Mouse (Mus musculus): ENCODE data around the gene Tff1. TPM values are rescaled to one million over a fixed set of nuclear protein-coding genes. Genes with fewer than 3 reads are reported as not detected.

The Tff1 gene
- polyA plus RNA-seq, 1 experiment, result 0.31 TPM

GRCm38 (mm10) chr17:31196283-31196682 lies 31.2 kb upstream of the Tff1 start:
- DNase-seq, result no peak
- Histone ChIP-seq H3K4me1 (ENCODE audit: control insufficient read depth, insufficient read depth, low read length) (no peaks in the 10 kb centered on the region), H3K36me3 (ENCODE audit: control insufficient read depth, insufficient read depth, low read length) (no peaks in the 10 kb centered on the region), H3K27ac (ENCODE audit: insufficient read depth, low read depth, low read length) (no peak overlapping the region), H3K27me3 (replicated peaks; ENCODE audit: control insufficient read depth, insufficient read depth, low read length) (no peaks in the 10 kb centered on the region), H3K4me3 (ENCODE audit: insufficient read depth, low read depth, low read length) (no peak overlapping the region)
- TF ChIP-seq POLR2A (IDR thresholded peaks at IDR 0.05; ENCODE audit: low read depth, low read length) (no peak), CTCF (conservative IDR thresholded peaks at IDR 0.05; ENCODE audit: insufficient read depth, insufficient read length, low read depth, low read length) (no peak)
- WGBS, result 80% methylated on average over 7 of the region's 7 CpGs

DNA sequence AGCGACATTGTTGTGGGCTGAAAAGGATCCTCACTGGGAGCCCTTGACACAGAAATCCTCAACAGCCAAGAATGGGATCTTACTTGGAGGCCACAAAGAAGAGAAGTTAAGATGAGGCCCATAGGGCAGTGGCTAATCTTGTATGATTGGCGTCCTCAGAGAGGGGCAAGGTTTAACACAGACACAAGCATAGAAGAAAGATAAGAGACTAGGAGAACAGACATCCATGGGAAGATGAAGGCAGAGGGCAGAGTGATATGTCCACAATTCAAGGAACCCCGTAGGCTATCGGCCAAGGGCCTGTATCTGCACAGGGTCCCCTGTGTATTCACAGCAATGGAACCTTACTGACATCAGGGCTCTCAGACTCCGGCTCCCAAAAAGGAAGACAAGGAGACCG lies 30.1 kb upstream of the Tff1 start:
- no peaks in the 10 kb centered on the region for H3K36me3 ChIP-seq (ENCODE audit: control insufficient read depth, insufficient read depth, low read length)
- 85% methylated on average over 6 of the region's 6 CpGs for WGBS
- no peaks in the 10 kb centered on the region for H3K4me1 ChIP-seq (ENCODE audit: control insufficient read depth, insufficient read depth, low read length)
- DNase-seq, result no peak
- H3K4me3 ChIP-seq (ENCODE audit: insufficient read depth, low read depth, low read length), result no peak overlapping the region
- no peak for TF ChIP-seq POLR2A (IDR thresholded peaks at IDR 0.05; ENCODE audit: low read depth, low read length)
- TF ChIP-seq CTCF (conservative IDR thresholded peaks at IDR 0.05; ENCODE audit: insufficient read depth, insufficient read length, low read depth, low read length), result no peak
- H3K27ac ChIP-seq (ENCODE audit: insufficient read depth, low read depth, low read length), result no peak overlapping the region
- no peaks in the 10 kb centered on the region for H3K27me3 ChIP-seq (replicated peaks; ENCODE audit: control insufficient read depth, insufficient read depth, low read length)

DNA sequence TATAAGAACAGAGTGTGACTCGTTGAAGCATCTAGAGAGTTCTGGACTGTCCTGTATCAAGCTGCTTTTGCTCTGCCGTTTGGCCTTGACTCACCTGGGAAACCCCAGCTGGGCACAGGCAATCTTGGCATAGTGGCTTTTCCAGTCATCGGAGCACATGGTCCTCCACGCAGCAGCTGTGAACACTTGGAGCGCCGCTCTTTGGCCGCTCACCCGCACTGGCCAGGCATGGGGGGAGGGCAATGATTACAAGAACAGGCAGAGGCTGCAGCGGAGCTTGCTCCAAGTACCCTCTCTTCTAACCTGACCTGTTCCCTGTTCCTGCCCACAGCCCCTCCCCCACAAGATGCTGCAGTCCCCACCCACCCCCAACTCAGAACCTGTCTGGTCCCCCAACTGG lies 28.3 kb upstream of the Tff1 start:
- H3K36me3 ChIP-seq (ENCODE audit: control insufficient read depth, insufficient read depth, low read length), result no peaks in the 10 kb centered on the region
- TF ChIP-seq POLR2A (IDR thresholded peaks at IDR 0.05; ENCODE audit: low read depth, low read length) (no peak), CTCF (conservative IDR thresholded peaks at IDR 0.05; ENCODE audit: insufficient read depth, insufficient read length, low read depth, low read length) (no peak)
- no peaks in the 10 kb centered on the region for H3K4me1 ChIP-seq (ENCODE audit: control insufficient read depth, insufficient read depth, low read length)
- no peak overlapping the region for H3K4me3 ChIP-seq (ENCODE audit: insufficient read depth, low read depth, low read length)
- DNase-seq, result no peak
- H3K27ac ChIP-seq (ENCODE audit: insufficient read depth, low read depth, low read length), result no peak overlapping the region
- H3K27me3 ChIP-seq (replicated peaks; ENCODE audit: control insufficient read depth, insufficient read depth, low read length), result no peaks in the 10 kb centered on the region
- 65% methylated on average over 9 of the region's 9 CpGs for WGBS

- no peak overlapping the region for H3K4me3 ChIP-seq (ENCODE audit: insufficient read depth, low read depth, low read length)
- no peak for DNase-seq
Observed at GRCm38 (mm10) chr17:31192663-31193062, 27.6 kb upstream of the Tff1 start.

GRCm38 (mm10) chr17:31191825-31192224 lies 26.7 kb upstream of the Tff1 start:
- Histone ChIP-seq H3K4me1 (ENCODE audit: control insufficient read depth, insufficient read depth, low read length) (no peaks in the 10 kb centered on the region), H3K4me3 (ENCODE audit: insufficient read depth, low read depth, low read length) (no peak overlapping the region), H3K27ac (ENCODE audit: insufficient read depth, low read depth, low read length) (no peak overlapping the region), H3K36me3 (ENCODE audit: control insufficient read depth, insufficient read depth, low read length) (no peaks in the 10 kb centered on the region), H3K27me3 (replicated peaks; ENCODE audit: control insufficient read depth, insufficient read depth, low read length) (no peaks in the 10 kb centered on the region)
- no peak for DNase-seq
- no peak for TF ChIP-seq POLR2A (IDR thresholded peaks at IDR 0.05; ENCODE audit: low read depth, low read length)
- no peak for TF ChIP-seq CTCF (conservative IDR thresholded peaks at IDR 0.05; ENCODE audit: insufficient read depth, insufficient read length, low read depth, low read length)
- 74% methylated on average over 8 of the region's 8 CpGs for WGBS

More at GRCm38 (mm10) chr17:31192663-31193062, 27.6 kb upstream of the Tff1 start:
- Histone ChIP-seq H3K4me1 (ENCODE audit: control insufficient read depth, insufficient read depth, low read length) (no peaks in the 10 kb centered on the region), H3K27ac (ENCODE audit: insufficient read depth, low read depth, low read length) (no peak overlapping the region), H3K36me3 (ENCODE audit: control insufficient read depth, insufficient read depth, low read length) (no peaks in the 10 kb centered on the region), H3K27me3 (replicated peaks; ENCODE audit: control insufficient read depth, insufficient read depth, low read length) (no peaks in the 10 kb centered on the region)
- 64% methylated on average over 2 of the region's 2 CpGs for WGBS
- TF ChIP-seq CTCF (conservative IDR thresholded peaks at IDR 0.05; ENCODE audit: insufficient read depth, insufficient read length, low read depth, low read length), result no peak
- no peak for TF ChIP-seq POLR2A (IDR thresholded peaks at IDR 0.05; ENCODE audit: low read depth, low read length)

DNA sequence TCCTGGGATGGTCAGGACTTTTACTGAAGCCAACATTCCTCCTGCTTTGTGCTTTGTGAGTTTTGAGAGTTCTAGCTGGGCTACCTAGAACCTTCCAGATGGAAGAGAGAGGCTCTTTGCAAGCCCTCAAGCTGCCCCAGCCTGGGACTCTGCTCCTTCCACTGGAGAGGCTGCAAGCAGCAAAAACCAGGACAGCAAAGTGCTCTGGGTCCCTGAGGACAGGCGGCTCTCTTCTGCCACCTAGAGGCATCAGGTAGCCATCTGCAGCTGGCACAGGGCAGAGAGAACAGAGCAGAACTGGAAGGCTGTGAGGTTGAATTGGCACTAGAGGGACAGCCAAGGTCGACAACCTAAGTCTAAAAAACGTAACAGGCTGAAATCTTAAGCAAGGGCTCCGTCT lies 22.3 kb upstream of the Tff1 start:
- Histone ChIP-seq H3K4me3 (ENCODE audit: insufficient read depth, low read depth, low read length) (no peak overlapping the region), H3K27ac (ENCODE audit: insufficient read depth, low read depth, low read length) (no peak overlapping the region), H3K4me1 (ENCODE audit: control insufficient read depth, insufficient read depth, low read length) (no peaks in the 10 kb centered on the region), H3K27me3 (replicated peaks; ENCODE audit: control insufficient read depth, insufficient read depth, low read length) (no peaks in the 10 kb centered on the region), H3K36me3 (ENCODE audit: control insufficient read depth, insufficient read depth, low read length) (no peaks in the 10 kb centered on the region)
- 22% methylated on average over 4 of the region's 4 CpGs for WGBS
- DNase-seq, result peak; percentile 82
- TF ChIP-seq CTCF (conservative IDR thresholded peaks at IDR 0.05; ENCODE audit: insufficient read depth, insufficient read length, low read depth, low read length) (peak; percentile 98), POLR2A (IDR thresholded peaks at IDR 0.05; ENCODE audit: low read depth, low read length) (no peak)

DNA sequence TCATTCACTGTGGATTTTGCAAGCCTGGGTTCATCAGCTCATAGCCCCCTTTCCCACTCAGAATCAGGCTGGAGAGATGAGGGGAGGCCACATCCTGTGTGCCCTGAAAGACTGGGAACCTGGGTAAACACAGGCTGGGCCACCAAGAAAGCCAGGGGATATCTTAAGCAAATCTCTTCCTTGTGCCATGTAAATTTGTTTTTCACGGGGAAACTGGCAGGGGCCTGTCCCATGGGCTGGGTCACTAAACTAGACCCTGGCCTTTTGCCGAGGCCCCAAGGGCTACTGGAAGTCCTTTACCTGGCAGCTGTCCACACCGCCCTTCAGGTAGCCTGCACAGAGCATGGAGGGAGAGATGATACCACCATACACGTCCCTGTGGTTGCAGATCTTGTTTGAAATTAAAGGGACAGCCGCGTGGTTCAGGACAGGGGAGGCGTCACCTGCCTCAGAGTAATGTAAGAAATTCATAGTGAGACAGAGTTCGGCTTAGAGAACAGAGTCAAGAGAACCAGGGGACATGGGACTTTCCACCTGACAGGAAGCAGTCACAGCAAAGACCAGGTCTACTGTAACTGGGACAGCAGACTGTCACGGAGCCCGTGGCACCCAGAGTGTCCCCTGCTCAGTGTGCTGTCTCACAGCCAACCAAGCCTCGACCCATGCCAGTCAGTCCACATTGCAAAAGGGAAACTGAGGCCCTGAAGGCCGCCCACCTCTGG lies 19.4 kb upstream of the Tff1 start:
- Histone ChIP-seq H3K27ac (ENCODE audit: insufficient read depth, low read depth, low read length) (no peak overlapping the region), H3K36me3 (ENCODE audit: control insufficient read depth, insufficient read depth, low read length) (no peaks in the 10 kb centered on the region), H3K4me1 (ENCODE audit: control insufficient read depth, insufficient read depth, low read length) (no peaks in the 10 kb centered on the region), H3K27me3 (replicated peaks; ENCODE audit: control insufficient read depth, insufficient read depth, low read length) (no peaks in the 10 kb centered on the region), H3K4me3 (ENCODE audit: insufficient read depth, low read depth, low read length) (no peak overlapping the region)
- peak; percentile 6 for DNase-seq
- WGBS, result 79% methylated on average over 12 of the region's 12 CpGs
- TF ChIP-seq POLR2A (IDR thresholded peaks at IDR 0.05; ENCODE audit: low read depth, low read length), result no peak
- no peak for TF ChIP-seq CTCF (conservative IDR thresholded peaks at IDR 0.05; ENCODE audit: insufficient read depth, insufficient read length, low read depth, low read length)
